Mouse (Mus musculus) small intestine, adult 2 months (tissue): ENCODE measurements around the gene Fgd3.

Source experiments
- CTCF ChIP-seq: fragments of 200-500 bp; IDR thresholded peaks from 2 replicates; pipeline ENCODE4 v1.5.1; 2012; ENCODE audit warnings: low read depth, mild to moderate bottlenecking, control low read depth, inconsistent platforms, low read length, moderate library complexity, mixed read lengths; ENCODE audit not compliant: insufficient replicate concordance, insufficient read length; ENCODE audit errors: extremely low read depth
- POLR2A ChIP-seq: fragments of 200-500 bp; IDR thresholded peaks from 2 replicates; pipeline ENCODE4 v1.6.1; 2012; ENCODE audit warnings: low read depth, mild to moderate bottlenecking, control low read depth, inconsistent platforms, low read length, moderate library complexity

- TF ChIP-seq CTCF (no peak), POLR2A (no peak)
Observed at GRCm38 (mm10) chr13:49248923-49249322, 71.2 kb downstream of the Fgd3 start.
